Mouse (Mus musculus) left cerebral cortex, adult 18-20 months (tissue): Measurements from ENCODE around the gene Gga1. TPM values are rescaled to one million over a fixed set of nuclear protein-coding genes. Genes with fewer than 3 reads are reported as not detected.

Experiments
- DNase-seq, 2 experiments: peaks; one replicate each; pipeline ENCODE4 v3.0.0; 2021 to 2022; ENCODE audit warnings: low spot score in 2 of 2, mixed read lengths in 1 of 2
- long read RNA-seq, 2 experiments: library from polyadenylated mRNA; stranded (forward); transcript quantifications; one replicate each; pipeline ENCODE4 v2.0.0; 2021
- total RNA-seq, 2 experiments: library from RNA; stranded (reverse); gene quantifications; 2 replicates each; pipeline ENCODE4 v1.2.3; 2021

The Gga1 gene
- 10 to 100 TPM; 64.6 to 67.2 TPM for total RNA-seq
- long read RNA-seq, experiment 1, transcript Gga1-201 (17 exons, 3,034 nt), result major isoform, 96 of 144 reads
- long read RNA-seq, experiment 1, partial matches to known transcripts, result 24 of 144 reads
- long read RNA-seq, experiment 1, other reads (novel, unspliced or antisense), result 23 of 144 reads
- long read RNA-seq, experiment 2, transcript Gga1-201 (17 exons, 3,034 nt), result major isoform, 67 of 105 reads
- long read RNA-seq, experiment 2, partial matches to known transcripts, result 20 of 105 reads
- long read RNA-seq, experiment 2, other reads (novel, unspliced or antisense), result 18 of 105 reads

DNA sequence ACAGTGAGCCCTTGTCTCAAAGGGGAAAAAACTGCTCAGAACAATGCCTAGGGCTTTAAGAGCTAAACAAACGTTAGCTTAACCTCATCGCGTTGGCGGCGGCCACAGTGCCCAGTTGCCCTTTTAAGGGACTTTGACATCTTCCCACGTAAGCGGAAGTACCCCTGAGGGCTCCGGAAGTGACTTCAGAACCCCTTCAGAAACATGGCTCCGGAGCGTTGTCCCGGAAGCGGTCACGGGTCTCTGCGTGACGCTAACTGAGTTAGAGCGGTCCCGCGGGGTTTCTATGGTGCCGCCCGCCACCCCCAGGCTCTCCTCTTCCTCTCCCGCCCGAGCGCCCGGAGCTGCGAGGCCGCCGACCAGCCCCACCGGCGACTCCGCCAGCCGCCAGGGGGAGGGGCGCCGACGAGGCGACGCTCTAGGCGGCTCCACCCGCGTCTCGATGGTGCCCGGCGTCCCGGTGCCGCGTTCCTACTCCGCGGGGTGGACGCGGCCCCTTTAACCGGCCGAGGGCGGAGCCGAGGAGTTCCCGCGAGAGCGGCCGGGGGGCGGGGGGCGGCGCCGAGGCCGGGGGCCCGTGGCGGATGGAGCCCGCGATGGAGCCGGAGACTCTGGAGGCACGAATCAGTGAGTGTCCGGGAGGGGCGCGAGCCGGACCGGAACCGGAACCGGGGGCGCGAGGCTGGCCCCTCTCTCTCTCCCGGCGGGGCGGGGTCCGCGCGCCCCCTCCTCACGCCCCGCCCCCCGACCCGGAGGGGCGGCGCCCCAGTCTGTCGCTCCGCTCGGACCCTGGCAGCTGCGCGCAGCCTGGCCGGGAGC lies at the start of gene Gga1:
Gene Gga1, plus strand, starts transcription at position 200 of the 819 bp plus-strand sequence.
- peak; percentile 95 to 96 for DNase-seq

DNA sequence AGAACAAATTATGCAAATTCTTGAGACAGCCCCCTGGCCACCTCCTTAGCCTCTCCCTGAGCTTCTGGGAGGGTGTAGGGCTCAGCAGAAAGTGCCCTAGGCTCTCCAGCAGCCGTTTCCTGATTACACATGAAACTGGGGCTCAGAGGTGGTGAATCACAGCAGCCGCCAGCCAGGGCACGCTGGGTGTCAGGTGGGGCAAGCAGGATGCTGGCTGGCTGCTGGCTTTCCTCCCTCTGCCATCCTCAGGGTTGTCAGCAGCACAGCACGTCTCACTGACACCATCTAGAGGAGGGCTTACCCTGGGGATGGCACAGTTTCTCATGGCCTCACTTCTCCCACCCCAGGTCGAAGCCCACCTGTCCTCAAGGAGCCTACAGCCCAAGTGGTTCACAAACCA lies 48.7 kb upstream of the Gga1 start:
- DNase-seq, result no peak

DNA sequence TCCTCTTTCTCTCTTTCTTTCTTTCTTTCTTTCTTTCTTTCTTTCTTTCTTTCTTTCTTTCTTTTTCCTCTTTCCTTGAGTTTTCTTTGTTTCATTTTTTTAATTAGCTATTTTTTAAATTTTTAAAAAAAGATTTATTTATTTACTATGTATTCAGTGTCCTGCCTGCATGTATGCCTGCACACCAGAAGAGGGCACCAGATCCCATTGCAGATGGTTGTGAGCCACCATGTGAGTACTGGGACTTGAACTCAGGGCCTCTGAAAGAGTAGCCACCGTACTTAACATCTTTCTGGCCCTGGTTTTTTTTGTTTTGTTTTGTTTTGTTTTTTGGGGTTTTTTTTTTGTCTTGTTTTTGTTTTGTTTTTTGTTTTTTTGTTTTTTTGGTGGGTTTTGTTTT lies 47.4 kb upstream of the Gga1 start:
- no peak for DNase-seq

DNA sequence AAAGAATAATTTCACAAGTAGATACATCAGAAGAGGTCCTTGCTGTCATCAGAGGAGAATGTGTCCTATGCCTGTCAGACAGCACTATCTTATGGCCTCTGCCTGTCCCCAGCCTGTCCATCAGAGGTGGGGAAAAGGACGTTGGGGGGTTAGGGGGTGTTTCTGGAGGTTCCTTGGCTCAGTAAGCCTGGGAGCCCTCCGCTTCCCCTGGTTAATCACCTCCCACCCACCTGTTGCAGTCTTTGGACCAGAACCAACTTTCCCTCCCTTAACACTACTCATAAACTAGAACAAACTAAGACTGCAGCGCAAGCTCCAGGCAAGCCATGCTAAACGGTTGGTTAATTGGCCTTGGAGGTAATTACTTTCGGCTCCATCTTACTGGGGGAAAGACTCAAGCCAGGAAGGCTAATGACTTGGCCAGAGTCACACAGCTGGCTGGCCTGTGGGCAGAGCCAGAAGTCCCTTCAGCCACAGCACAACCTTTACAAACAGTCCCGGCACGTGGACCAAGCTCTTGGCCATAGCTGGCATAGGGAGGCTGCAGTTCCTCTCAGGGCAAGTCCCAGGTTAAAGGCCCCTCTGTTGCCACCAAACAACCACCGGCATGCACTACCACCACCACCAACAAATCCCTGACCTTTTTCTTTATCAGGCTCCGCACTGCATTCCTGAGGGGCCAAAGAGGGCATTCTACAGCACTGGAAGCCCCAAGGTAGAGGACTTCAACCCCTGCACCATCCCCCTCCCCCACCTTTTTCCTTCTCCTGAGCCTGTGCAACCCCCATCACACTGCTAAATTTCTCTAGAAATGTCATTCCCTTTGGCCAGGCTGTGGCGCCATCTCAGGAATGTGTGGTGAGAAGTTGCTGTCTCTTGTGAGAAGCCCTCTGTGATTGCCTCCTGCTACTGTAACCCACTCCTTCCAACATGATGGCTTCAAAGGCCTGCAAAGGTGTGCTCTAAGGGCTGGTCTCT lies 46.0 kb upstream of the Gga1 start:
- no peak for DNase-seq

DNA sequence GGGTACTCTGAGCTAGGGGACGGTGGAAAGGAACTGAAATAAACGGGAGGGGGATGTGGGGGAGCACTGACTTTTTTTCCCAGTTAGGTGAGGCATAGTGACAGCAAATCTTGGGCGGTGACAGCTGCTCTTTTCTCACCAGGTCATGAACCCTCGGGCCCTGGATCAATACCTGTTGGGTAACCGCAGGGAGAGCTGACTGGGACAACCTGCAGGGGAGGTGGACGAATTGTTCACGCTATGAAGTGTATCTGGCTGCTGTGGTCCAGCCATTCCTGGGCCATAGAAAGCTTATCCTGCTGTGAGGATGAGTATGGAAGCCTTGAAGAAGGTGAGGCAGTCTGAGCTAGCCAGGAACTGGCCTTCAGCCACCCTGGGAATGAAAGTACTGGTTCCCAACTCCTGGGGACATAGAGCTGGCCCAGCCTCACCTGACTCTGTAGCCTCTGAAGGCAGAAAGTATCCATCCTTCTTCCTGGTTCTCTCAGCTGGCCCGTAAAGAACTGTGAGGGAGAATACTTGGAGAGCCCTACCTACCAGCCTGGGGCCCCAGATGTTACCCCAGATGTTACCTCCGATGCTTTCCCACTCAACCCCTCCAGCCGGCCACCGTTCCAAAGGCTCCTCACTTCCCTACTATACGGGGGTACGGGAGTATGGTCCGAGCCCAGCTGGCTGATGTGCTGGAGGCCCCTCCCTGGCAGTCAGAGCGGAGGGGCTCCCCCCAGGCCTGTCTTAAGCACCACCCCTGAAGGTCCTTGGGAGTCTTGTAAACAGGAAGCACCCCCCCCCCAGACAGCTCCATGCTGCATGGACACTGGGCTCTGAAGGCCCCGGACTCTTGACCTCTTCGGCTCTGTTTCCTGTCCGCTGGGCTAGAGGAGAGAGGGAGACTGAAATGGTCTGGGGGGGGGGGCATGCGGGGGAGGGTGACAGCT lies 45.0 kb upstream of the Gga1 start:
- DNase-seq, result no peak

DNA sequence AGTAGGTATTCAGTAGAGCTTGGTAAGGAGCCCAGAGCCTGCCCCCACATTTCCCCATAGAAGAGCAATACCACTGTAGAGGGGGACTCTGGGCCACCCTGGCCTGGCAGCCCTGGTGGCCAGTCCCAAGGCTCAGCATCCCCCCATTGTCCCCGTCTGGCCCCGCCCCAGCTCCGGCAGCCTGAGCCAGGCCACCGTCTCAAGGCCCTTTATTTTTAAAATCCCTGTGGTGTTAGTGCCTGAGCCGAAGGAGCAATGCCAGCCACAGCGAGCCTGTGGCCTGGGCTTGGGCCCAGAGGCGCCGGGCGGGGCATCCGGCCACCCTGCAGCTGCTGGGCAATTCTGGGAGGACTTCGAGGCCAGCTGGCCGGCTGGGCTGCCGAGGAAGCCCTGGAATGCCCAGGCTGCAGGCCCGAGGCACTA lies 44.3 kb upstream of the Gga1 start:
- DNase-seq, result peak; percentile 39 to 56

DNA sequence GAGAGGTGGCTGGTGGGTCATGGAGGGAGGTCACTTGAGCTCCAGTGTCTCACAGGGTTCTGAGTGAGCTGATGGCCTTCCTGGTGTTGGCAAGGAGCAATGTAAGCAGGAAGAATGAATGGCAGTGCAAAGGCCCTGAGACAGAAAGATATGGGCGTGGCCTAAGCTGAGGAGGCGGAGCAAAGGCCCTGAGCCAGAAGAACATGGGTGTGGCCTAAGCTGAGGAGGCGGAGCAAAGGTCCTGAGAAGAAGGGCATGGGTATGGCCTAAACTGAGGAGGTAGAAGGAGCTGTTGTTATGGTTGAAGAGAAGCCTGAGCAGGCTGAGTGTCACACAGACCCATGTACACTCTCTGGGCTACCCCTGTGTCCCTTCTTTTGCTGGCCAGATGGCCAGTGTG lies 43.4 kb upstream of the Gga1 start:
- DNase-seq, result no peak

DNA sequence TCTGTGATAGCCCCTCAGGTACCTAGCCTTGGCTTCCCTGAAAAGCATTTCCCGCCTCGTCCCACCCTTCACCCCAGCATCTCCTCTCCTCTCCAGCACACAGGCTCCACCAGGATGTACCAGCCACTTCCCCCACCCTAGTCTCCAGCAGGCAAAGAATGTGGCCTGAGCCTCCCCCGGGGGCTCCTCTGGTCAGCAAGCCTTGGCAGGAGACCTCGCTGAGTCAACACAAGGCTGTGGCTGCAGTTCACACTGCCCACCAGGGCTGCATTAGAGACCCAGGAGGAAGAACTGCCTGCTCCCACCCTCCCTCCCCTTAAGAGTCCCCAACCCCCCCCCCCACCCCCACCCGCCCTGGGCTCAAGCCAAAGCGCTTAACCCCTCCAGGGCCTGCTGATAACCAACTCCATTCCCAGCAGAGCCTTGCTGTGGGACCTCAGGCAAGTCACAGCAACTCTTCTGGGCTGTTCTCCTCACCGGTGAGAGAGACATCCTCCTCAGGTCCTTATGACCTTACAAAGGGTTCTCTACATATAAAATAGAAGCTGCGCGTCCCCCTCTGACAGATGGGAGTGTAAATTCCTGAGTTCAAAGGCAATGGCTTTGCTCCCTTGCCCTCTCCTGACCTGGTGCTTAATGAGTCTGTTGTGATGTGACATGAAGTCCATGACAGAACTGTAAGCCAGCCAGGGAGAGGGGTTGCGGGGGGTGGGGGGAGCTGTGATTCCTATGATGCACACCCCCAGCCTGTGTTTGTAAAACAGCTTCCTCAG lies 42.6 kb upstream of the Gga1 start:
- DNase-seq, result no peak

DNA sequence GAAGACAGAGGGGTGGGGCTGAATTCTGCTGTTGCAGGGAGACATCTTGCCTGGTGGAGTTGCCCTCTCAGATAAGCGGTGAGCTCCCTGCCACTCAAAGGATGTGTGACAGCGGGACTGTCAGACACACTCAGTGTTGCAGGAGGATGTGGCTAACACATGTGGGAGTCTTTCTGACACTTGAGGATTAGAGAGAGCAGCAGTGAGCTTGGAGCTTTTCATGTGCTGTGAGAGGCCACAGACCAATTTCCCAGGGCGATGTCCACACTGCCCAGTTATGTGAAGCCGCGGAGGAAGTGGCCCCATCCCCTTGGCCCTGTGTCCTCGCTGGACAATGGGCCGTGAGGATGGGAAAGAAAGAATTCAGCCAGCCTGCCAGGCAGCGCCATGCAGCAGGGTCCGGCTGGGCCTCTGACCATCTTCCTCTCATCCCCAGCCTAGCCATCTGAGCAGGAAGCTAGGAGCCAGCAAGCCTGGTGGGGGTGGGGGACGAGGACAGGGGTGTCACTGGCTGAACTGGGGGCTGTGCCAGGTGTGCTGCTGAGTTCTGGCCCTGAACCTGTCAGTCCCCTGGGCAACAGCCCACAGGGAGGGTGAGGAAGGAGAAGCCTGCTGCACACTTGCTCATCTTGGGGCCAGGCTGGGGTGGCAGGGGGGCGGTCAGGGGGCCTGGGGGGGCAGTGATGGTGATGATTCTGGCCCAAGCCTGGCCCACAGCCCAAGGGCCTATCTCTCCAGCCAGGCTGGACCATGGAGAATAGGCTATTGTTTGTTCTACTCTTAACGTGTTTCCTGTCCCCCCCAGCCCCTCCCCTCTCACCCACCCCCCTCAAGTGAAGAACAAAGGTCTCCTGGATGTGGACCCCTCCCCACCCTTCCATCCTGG lies 41.5 kb upstream of the Gga1 start:
- DNase-seq, result no peak

DNA sequence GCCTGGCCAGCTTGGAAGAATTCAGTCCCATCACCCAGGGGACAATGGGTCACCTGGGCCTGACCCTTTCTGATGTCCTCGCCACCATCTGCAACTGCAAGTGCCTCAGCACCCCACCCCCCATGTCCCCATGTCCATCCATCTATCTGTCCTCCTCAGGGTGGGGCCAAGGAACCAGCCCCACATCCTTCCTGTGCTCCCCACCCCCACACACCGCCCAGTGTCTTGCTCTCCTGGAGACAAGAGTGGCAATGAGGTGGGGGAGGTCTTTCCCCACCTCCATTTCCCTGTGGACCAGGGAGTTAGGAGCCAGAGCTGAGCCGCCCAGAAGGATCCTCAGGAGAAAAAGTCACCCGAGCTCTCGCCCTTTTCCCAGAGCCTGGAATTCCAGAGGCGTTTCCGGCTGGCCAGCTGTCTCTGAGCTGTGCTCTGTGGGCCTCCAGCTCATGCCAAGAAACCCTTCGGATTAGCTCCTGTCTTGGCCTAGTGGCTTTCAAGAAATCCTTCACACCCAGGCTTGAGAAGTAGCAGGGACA lies 40.8 kb upstream of the Gga1 start:
- DNase-seq, result no peak

DNA sequence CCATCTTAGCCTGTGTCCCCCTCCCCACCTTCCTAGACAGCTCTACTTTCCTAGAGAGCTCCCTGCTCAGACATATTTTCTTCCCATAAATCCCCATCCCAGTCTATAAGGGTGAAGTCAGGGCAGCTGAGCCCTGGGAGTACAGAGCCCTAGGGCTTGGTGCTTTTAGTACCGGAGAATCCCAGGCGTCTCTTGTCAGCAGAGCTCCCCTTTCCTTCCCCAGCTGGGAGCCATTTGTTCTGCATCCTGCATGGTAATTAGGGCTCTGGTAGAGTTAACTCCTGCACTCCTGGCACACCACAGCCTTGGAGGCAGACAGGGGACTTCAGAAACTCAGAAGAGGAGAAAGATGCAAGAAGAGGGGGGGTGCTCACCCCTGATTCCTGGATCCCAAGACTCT lies 37.2 kb upstream of the Gga1 start:
- DNase-seq, result no peak

DNA sequence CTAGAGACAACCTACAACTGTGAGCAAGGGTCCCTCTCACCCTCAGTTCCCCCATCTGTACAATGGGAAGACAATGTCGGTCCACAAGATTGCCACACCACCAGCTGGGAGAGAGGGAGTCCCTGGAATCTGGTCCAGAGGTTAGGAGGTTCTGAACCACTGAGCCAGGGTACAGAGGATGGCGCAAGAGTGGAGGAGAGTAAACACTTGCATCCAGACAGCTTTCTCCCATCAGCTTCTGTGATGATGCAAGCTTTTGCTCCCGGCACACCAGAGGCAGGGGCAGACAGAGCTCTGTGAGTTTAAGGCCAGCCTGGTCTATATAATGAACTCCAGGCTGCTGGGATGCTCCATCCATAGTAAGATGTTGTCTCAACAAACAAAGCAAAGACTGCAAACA lies 36.7 kb upstream of the Gga1 start:
- DNase-seq, result no peak

DNA sequence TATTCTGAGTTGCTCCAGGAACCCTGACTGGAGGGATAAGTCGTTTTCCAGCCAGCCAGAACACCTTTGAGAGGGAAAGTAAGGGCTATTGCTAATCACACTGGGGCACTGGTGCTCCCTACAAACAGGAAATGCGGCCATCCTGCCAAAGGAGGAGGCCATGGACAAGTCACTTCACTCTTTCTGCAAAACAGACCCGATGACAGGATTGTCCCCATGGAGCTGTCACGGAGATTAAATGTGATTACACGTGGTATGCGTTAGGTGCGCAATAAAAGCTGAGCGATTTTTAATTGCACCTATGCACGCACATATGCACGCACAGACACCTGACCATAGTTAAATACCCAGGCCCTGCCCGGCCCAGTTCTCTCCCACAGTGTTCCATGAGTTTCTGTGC lies 36.2 kb upstream of the Gga1 start:
- DNase-seq, result no peak

DNA sequence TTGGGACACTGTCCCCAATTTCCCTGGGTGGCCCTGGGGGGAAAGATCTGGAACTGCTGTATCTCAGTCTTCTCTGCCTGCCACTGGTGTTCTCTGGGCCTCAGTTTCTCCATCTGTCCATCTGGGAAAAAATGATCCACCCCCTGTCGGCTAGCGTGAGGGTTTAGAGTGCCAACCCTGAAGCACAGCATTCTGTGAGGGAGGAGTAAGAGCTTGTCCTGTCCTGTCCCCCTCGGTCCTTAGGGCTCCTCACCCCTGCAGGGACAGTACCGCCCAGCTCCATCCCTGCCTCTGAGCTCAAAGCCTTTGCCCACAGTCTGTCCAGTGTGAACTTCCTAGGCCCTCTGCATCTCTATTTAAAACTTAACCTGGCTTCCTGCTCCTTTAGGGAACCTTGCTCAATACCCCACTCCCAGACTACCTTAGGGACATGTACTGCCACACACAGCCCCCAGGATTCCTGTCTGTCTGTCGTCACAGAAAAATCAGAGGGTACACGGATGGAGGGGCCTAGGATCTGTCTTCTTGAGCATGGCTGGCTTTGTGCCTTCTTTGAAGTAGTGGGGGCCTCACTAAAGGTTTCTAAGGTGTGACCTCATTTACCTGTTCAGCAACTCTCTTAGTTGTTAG lies 35.7 kb upstream of the Gga1 start:
- no peak for DNase-seq

DNA sequence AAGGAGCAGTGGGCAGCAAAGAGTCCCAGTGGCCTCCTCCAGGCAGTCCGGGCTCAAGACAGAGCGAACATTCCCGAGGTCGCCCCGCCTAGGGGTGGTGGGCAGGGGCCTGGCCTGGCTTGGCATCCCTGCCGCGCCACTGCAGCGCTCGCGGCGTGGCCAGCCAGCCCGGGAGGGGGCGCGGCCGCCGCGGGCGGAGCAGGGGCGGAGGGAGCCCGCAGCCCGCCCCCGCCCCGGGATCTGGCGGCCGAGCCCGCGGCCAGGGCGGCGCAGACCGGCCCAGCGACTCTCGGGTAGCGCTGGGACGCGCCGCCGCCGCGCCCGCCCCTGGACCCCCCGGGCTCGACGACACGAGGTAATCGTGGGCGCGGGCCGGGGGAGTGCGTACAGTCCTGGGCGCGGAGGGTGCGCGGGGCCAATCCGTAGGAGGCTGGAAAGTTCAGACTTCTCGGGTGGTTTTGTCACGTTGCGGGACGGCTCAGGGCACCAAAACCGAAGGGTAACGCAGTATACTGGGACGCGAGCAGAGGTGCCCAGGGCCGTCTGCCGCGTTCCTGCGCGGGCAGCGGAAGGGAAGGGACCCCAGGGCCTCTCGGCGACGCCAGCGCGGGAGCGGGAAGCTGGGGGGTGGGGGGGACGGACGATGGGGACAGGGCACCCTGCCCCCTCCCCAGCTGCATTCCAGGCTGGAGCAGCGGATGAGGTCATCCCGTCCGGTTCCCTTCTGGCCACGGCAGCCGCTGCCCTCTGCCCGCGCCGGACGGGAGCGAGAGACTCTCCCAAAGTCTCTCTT lies 34.4 kb upstream of the Gga1 start, which contains the start of gene Cdc42ep1:
Gene Cdc42ep1, plus strand, starts transcription at position 254 of the 793 bp plus-strand sequence.
- DNase-seq, result peak in 1 of 2 experiments; percentile 38

DNA sequence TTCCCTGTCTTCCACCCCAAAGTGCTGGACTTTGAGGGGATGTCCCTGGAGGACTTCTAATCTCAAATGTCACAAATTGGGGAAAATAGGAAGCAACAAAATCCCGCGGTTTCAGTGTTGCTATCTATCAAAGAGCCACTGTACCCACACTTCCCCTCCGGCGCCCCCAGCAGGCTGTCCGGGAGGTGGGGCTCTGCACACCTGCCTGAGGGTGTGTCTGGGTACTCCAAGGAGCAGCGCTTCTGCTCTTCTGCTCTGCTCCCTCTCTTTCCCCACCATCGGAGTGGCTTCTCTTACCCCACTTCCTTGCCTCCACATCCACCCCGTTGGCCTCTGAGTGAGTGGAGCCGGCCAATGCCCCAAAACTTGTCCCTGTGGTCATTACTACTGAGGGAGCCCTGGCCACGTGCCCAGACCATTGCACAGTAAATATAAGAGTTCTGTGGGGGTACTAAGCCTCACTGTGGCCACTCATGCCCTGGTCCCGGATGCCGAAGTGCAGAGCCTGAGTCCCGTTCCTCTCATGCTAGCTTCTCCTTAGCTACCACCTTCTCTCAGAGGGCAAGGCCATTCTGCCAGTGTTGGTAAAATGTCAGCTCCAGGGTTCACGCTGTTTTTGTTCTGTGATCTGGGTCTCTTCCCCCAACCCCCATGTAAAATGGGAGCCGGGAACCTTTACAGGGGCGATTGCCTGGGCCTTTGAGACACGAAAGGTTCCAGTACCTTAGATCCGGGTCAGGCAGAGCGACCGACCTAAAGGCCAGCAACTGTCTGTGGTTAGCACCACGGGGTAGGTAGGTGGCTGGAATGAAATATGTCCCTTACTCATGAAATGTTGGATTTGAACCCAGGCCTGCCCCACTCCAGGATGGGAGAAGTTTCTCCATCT lies 33.2 kb upstream of the Gga1 start:
- DNase-seq, result no peak
